Mouse (Mus musculus): ENCODE results near the gene Gm20388. TPM values are rescaled to one million over a fixed set of nuclear protein-coding genes. Genes with fewer than 3 reads are reported as not detected.

Gene Gm20388
- polyA plus RNA-seq, 2 experiments, result 8.5 TPM; not detected in 1

- H3K4me1 ChIP-seq (replicated peaks; ENCODE audit: control insufficient read depth in 2 of 2, insufficient read depth in 2 of 2, low read length in 1 of 2), result no peaks in the 10 kb centered on the region
- WGBS (ENCODE audit: insufficient replicate concordance), result 72% methylated on average over 9 of the region's 9 CpGs
- H3K9me3 ChIP-seq (ENCODE audit: control insufficient read depth, low read length), result no peaks in the 10 kb centered on the region
- ATAC-seq (ENCODE audit: insufficient read depth), result no peak
- no peaks in the 10 kb centered on the region for H3K36me3 ChIP-seq (replicated peaks; ENCODE audit: control insufficient read depth, insufficient read depth, low read depth)
- H3K27me3 ChIP-seq (ENCODE audit: control insufficient read depth, insufficient read depth, low read length), result no peaks in the 10 kb centered on the region
- H3K4me3 ChIP-seq (ENCODE audit: insufficient read depth in 1 of 2, low read depth in 2 of 2, low read length in 2 of 2), result no peak overlapping the region
- H3K27ac ChIP-seq, result no peak overlapping the region
- no peak overlapping the region for H3K4me2 ChIP-seq (ENCODE audit: low read depth)
- no peak overlapping the region for H3K9ac ChIP-seq (replicated peaks)
- DNase-seq (ENCODE audit: low read depth in 3 of 3, low spot score in 3 of 3), result no peak
- TF ChIP-seq CTCF (IDR thresholded peaks at IDR 0.05; ENCODE audit: low read depth) (no peak), EP300 (IDR thresholded peaks at IDR 0.05; ENCODE audit: low read depth) (no peak)
Measured at GRCm38 (mm10) chr8:120997926-120998325, 1087.3 kb downstream of the Gm20388 start.

- no peak overlapping the region for H3K4me3 ChIP-seq (ENCODE audit: insufficient read depth in 1 of 2, low read depth in 2 of 2, low read length in 2 of 2)
- no peak for TF ChIP-seq EP300 (IDR thresholded peaks at IDR 0.05; ENCODE audit: low read depth)
- no peak for TF ChIP-seq CTCF (IDR thresholded peaks at IDR 0.05; ENCODE audit: low read depth)
- no peaks in the 10 kb centered on the region for H3K36me3 ChIP-seq (replicated peaks; ENCODE audit: control insufficient read depth, insufficient read depth, low read depth)
- no peak overlapping the region for H3K4me2 ChIP-seq (ENCODE audit: low read depth)
- DNase-seq (ENCODE audit: low read depth in 3 of 3, low spot score in 3 of 3) (no peak), ATAC-seq (ENCODE audit: insufficient read depth) (no peak)
- no peaks in the 10 kb centered on the region for H3K4me1 ChIP-seq (replicated peaks; ENCODE audit: control insufficient read depth in 2 of 2, insufficient read depth in 2 of 2, low read length in 1 of 2)
- 47% methylated on average over 14 of the region's 14 CpGs for WGBS (ENCODE audit: insufficient replicate concordance)
- no peaks in the 10 kb centered on the region for H3K27me3 ChIP-seq (ENCODE audit: control insufficient read depth, insufficient read depth, low read length)
- H3K9me3 ChIP-seq (ENCODE audit: control insufficient read depth, low read length), result no peaks in the 10 kb centered on the region
- H3K9ac ChIP-seq (replicated peaks), result no peak overlapping the region
- H3K27ac ChIP-seq, result no peak overlapping the region
Measured at GRCm38 (mm10) chr8:120998966-120999365, 1088.3 kb downstream of the Gm20388 start.

DNA sequence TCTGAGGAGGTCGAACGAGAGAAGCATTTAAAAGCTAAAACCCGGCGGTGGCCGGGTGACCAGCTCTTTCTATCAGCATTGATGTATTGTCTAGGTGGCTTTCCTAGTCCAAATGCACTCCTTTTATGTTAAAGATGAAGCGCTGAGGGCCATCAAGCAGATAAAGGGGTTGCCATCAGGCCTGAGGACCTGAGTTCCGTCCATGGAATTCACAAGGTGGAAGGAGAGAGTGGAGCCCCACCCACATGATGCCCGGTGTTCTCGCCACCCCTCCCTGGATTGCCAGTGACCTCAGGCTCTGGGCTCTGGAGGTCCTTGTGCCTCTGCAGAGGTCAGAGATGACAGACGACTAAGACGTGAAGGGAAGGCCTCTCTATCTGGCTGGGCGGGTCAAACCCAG is 1091.3 kb downstream of the Gm20388 start:
- H3K4me3 ChIP-seq (ENCODE audit: insufficient read depth in 1 of 2, low read depth in 2 of 2, low read length in 2 of 2), result no peak overlapping the region
- no peaks in the 10 kb centered on the region for H3K9me3 ChIP-seq (ENCODE audit: control insufficient read depth, low read length)
- H3K36me3 ChIP-seq (replicated peaks; ENCODE audit: control insufficient read depth, insufficient read depth, low read depth), result no peaks in the 10 kb centered on the region
- no peaks in the 10 kb centered on the region for H3K4me1 ChIP-seq (replicated peaks; ENCODE audit: control insufficient read depth in 2 of 2, insufficient read depth in 2 of 2, low read length in 1 of 2)
- H3K27me3 ChIP-seq (ENCODE audit: control insufficient read depth, insufficient read depth, low read length), result no peaks in the 10 kb centered on the region
- no peak for DNase-seq (ENCODE audit: low read depth in 3 of 3, low spot score in 3 of 3)
- no peak for ATAC-seq (ENCODE audit: insufficient read depth)
- TF ChIP-seq CTCF (IDR thresholded peaks at IDR 0.05; ENCODE audit: low read depth) (no peak), EP300 (IDR thresholded peaks at IDR 0.05; ENCODE audit: low read depth) (no peak)
- no peak overlapping the region for H3K27ac ChIP-seq
- no peak overlapping the region for H3K9ac ChIP-seq (replicated peaks)
- 58% methylated on average over 12 of the region's 12 CpGs for WGBS (ENCODE audit: insufficient replicate concordance)
- no peak overlapping the region for H3K4me2 ChIP-seq (ENCODE audit: low read depth)

DNA sequence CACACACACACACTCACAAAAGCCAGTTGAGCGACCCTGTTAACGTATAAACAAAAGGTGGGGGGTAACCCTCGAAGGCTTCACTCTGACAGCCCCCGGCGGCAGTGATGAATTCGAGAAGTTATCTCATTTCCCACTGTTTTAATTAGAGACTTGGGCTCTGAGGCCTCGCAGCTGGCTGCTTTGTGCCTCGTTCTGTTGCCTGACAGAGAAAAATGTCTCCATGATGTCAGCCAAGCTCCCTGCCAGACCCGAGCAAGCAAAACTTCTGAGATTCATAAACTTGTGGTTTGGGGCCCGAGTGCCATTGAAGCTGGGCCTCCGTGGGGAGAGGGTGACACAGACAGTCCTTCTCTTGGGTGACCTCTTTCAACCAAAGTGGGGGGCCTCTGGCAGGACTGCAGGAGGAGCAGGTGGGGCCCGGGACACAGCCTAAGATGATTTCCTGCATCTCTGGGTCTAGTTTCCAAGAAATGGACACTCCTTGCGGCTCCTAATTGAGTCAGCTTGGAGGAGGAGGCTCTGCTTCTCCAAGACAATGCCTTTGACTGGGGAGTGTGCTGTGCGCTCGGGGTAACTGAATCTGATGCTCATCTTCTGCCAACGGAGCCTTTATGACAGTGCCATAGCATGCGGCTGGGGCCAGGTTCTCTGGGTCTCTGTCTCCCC is 1092.4 kb downstream of the Gm20388 start:
- Histone ChIP-seq H3K4me1 (replicated peaks; ENCODE audit: control insufficient read depth in 2 of 2, insufficient read depth in 2 of 2, low read length in 1 of 2) (no peaks in the 10 kb centered on the region), H3K4me3 (ENCODE audit: insufficient read depth in 1 of 2, low read depth in 2 of 2, low read length in 2 of 2) (no peak overlapping the region), H3K9me3 (ENCODE audit: control insufficient read depth, low read length) (no peaks in the 10 kb centered on the region), H3K27me3 (ENCODE audit: control insufficient read depth, insufficient read depth, low read length) (no peaks in the 10 kb centered on the region), H3K36me3 (replicated peaks; ENCODE audit: control insufficient read depth, insufficient read depth, low read depth) (no peaks in the 10 kb centered on the region), H3K27ac (no peak overlapping the region), H3K4me2 (ENCODE audit: low read depth) (no peak overlapping the region), H3K9ac (replicated peaks) (no peak overlapping the region)
- 43% methylated on average over 17 of the region's 17 CpGs for WGBS (ENCODE audit: insufficient replicate concordance)
- TF ChIP-seq CTCF (IDR thresholded peaks at IDR 0.05; ENCODE audit: low read depth), result no peak
- TF ChIP-seq EP300 (IDR thresholded peaks at IDR 0.05; ENCODE audit: low read depth), result no peak
- no peak for ATAC-seq (ENCODE audit: insufficient read depth)
- no peak for DNase-seq (ENCODE audit: low read depth in 3 of 3, low spot score in 3 of 3)

GRCm38 (mm10) chr8:121003639-121004038 is 1093.0 kb downstream of the Gm20388 start:
- Histone ChIP-seq H3K36me3 (replicated peaks; ENCODE audit: control insufficient read depth, insufficient read depth, low read depth) (no peaks in the 10 kb centered on the region), H3K4me1 (replicated peaks; ENCODE audit: control insufficient read depth in 2 of 2, insufficient read depth in 2 of 2, low read length in 1 of 2) (no peaks in the 10 kb centered on the region), H3K27ac (no peak overlapping the region), H3K27me3 (ENCODE audit: control insufficient read depth, insufficient read depth, low read length) (no peaks in the 10 kb centered on the region), H3K4me2 (ENCODE audit: low read depth) (no peak overlapping the region), H3K4me3 (ENCODE audit: insufficient read depth in 1 of 2, low read depth in 2 of 2, low read length in 2 of 2) (no peak overlapping the region), H3K9ac (replicated peaks) (no peak overlapping the region), H3K9me3 (ENCODE audit: control insufficient read depth, low read length) (no peaks in the 10 kb centered on the region)
- TF ChIP-seq CTCF (IDR thresholded peaks at IDR 0.05; ENCODE audit: low read depth), result no peak
- TF ChIP-seq EP300 (IDR thresholded peaks at IDR 0.05; ENCODE audit: low read depth), result no peak
- WGBS (ENCODE audit: insufficient replicate concordance), result 29% methylated on average over 2 of the region's 2 CpGs
- ATAC-seq (ENCODE audit: insufficient read depth), result no peak
- no peak for DNase-seq (ENCODE audit: low read depth in 3 of 3, low spot score in 3 of 3)

All from liver, embryonic 14.5 days (tissue).